Mouse (Mus musculus) gonadal fat pad, adult 2 months (tissue): ENCODE results near the gene 1700024G13Rik. TPM values are rescaled to one million over a fixed set of nuclear protein-coding genes. Genes with fewer than 3 reads are reported as not detected.
"Not testable (repeated sequence)": the region's sequence is repeated elsewhere in the genome, so short reads cannot be mapped to it uniquely, and the experiment has no call there.

Experiments used
- DNase-seq: peaks from one replicate; pipeline ENCODE4 v3.0.0-alpha.2; 2012; ENCODE audit warnings: low read depth
- polyA plus RNA-seq: library from polyadenylated mRNA; depleted of rRNA; stranded (reverse); fragments of >200 nt; gene quantifications from 2 replicates; pipeline ENCODE4 v1.2.3, GENCODE M21; 2012; rRNA removed

1700024G13Rik gene
- polyA plus RNA-seq, result 1.2 and 2.8 TPM in 2 replicates

GRCm38 (mm10) chr14:32388196-32388595 lies at the start of gene 1700024G13Rik:
Gene 1700024G13Rik, minus strand, starts transcription at chr14:32388391.
- DNase-seq, result no peak

- DNase-seq, result no peak
Observed at GRCm38 (mm10) chr14:32437352-32437793, 49.2 kb upstream of the 1700024G13Rik start.

- no peak for DNase-seq
Observed at GRCm38 (mm10) chr14:32429030-32429602, 40.9 kb upstream of the 1700024G13Rik start.

- no peak for DNase-seq
Observed at GRCm38 (mm10) chr14:32423946-32424345, 35.8 kb upstream of the 1700024G13Rik start.

- no peak for DNase-seq
Observed at GRCm38 (mm10) chr14:32418747-32419146, 30.6 kb upstream of the 1700024G13Rik start.

GRCm38 (mm10) chr14:32412075-32412474 lies 23.9 kb upstream of the 1700024G13Rik start:
- no peak for DNase-seq

- no peak for DNase-seq
Observed at GRCm38 (mm10) chr14:32410084-32410483, 21.9 kb upstream of the 1700024G13Rik start.

GRCm38 (mm10) chr14:32405399-32405798 lies 17.2 kb upstream of the 1700024G13Rik start:
- DNase-seq, result not testable (repeated sequence)

GRCm38 (mm10) chr14:32381619-32382018 lies 6.6 kb downstream of the 1700024G13Rik start:
- no peak for DNase-seq

- no peak for DNase-seq
Observed at GRCm38 (mm10) chr14:32381066-32381465, 7.1 kb downstream of the 1700024G13Rik start.

- DNase-seq, result no peak
Observed at GRCm38 (mm10) chr14:32380099-32380480, 8.1 kb downstream of the 1700024G13Rik start.

GRCm38 (mm10) chr14:32379395-32380098 lies 8.6 kb downstream of the 1700024G13Rik start:
- no peak for DNase-seq

- no peak for DNase-seq
Observed at GRCm38 (mm10) chr14:32372510-32372909, 15.7 kb downstream of the 1700024G13Rik start.

GRCm38 (mm10) chr14:32369756-32370155 lies 18.4 kb downstream of the 1700024G13Rik start:
- no peak for DNase-seq

GRCm38 (mm10) chr14:32364359-32364758 lies 23.8 kb downstream of the 1700024G13Rik start:
- no peak for DNase-seq

GRCm38 (mm10) chr14:32351181-32351920 lies 36.8 kb downstream of the 1700024G13Rik start:
- DNase-seq, result not testable (repeated sequence)

GRCm38 (mm10) chr14:32347307-32347706 lies 40.9 kb downstream of the 1700024G13Rik start:
- DNase-seq, result no peak

GRCm38 (mm10) chr14:32344694-32345093 lies 43.5 kb downstream of the 1700024G13Rik start:
- no peak for DNase-seq

GRCm38 (mm10) chr14:32344176-32344575 lies 44.0 kb downstream of the 1700024G13Rik start:
- no peak for DNase-seq

- DNase-seq, result no peak
Observed at GRCm38 (mm10) chr14:32341823-32342222, 46.4 kb downstream of the 1700024G13Rik start.

- peak; percentile 27 for DNase-seq
Observed at GRCm38 (mm10) chr14:32336547-32336946, 51.6 kb downstream of the 1700024G13Rik start.

GRCm38 (mm10) chr14:32336021-32336420 lies 52.2 kb downstream of the 1700024G13Rik start:
- DNase-seq, result no peak
